Mouse (Mus musculus) hindbrain, embryonic 10.5 days (tissue): ENCODE results near the gene Hyal2. TPM values are rescaled to one million over a fixed set of nuclear protein-coding genes. Genes with fewer than 3 reads are reported as not detected.

Source experiments
- DNase-seq: peaks from one replicate; pipeline ENCODE4 v3.0.0-alpha.2; 2017; ENCODE audit warnings: low spot score
- H3K27ac ChIP-seq: fragments of 300-500 bp; sonication (generic); 2 replicates; pipeline ENCODE4 v1.5.1; 2016; ENCODE audit warnings: mild to moderate bottlenecking, moderate library complexity
- H3K27me3 ChIP-seq: fragments of 300-500 bp; sonication (generic); 2 replicates; pipeline ENCODE4 v1.6.1; 2016; ENCODE audit warnings: mild to moderate bottlenecking; ENCODE audit not compliant: poor library complexity, insufficient read depth, severe bottlenecking
- H3K36me3 ChIP-seq: fragments of 300-500 bp; sonication (generic); 2 replicates; pipeline ENCODE4 v1.6.1; 2016; ENCODE audit warnings: mild to moderate bottlenecking, moderate library complexity
- H3K4me1 ChIP-seq: fragments of 300-500 bp; sonication (generic); replicated peaks from 2 replicates; pipeline ENCODE4 v1.6.1; 2016; ENCODE audit warnings: mild to moderate bottlenecking
- H3K4me3 ChIP-seq: fragments of 300-500 bp; sonication (generic); 2 replicates; pipeline ENCODE4 v1.5.1; 2016; ENCODE audit warnings: mild to moderate bottlenecking, moderate library complexity
- H3K9me3 ChIP-seq: fragments of 300-500 bp; sonication (generic); 2 replicates; pipeline ENCODE4 v1.6.1; 2016; ENCODE audit warnings: mild to moderate bottlenecking, moderate library complexity
- WGBS: fragments of 180-500 bp; shearing (Covaris S2); methylation state at CpG from one replicate; pipeline ENCODE4 v1.1.7; 2016; 5-methylcytosine and 5-hydroxymethylcytosine counted together
- polyA plus RNA-seq: library from polyadenylated mRNA; unstranded; fragments of >200 nt; fragmentation: Nextera tagmentation; extraction: Ambion mirVana; gene quantifications from 2 replicates; pipeline ENCODE4 v1.2.1, GENCODE M21; 2016

Gene Hyal2
- polyA plus RNA-seq, 1 experiment from 2014 or later, result 135 TPM

GRCm38 (mm10) chr9:107602068-107602648 is 34.4 kb downstream of the Hyal2 start:
- peaks cover 57% of the 10 kb centered on the region for H3K4me1 ChIP-seq
- H3K4me3 ChIP-seq, result no peak overlapping the region

DNA sequence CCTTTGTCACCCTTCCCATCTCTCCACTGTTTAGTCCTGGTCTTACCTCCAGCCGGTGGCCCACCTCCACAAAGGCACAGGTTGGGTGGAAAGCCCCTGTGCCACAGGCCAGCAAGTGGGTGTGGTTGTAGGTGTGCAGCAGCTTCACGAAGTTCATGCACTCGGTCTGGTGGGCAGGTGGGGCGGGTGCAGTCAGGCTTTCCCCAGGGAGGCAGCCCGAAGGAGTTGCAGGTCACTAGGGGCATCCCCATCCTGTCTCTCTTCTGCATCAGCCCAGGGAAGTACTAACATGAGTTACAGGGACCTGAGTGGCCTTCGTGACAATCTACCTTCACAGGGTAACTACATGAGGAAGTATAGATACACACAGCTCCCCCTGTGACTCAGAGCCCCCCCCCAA is 35.5 kb downstream of the Hyal2 start:
- peak overlapping the region; percentile 82 for H3K27ac ChIP-seq
- 81% methylated on average over 6 of the region's 6 CpGs for WGBS
- 0 out of 2 replicates have a peak overlapping the region, but pooled peaks have one; percentile 1 for H3K4me3 ChIP-seq
- peaks cover 23% of the 10 kb centered on the region; the same call in 1 of the 2 replicates for H3K27me3 ChIP-seq
- H3K36me3 ChIP-seq, result no peaks in the 10 kb centered on the region
- no peak for DNase-seq
- H3K9me3 ChIP-seq, result no peaks in the 10 kb centered on the region
- peaks cover 68% of the 10 kb centered on the region for H3K4me1 ChIP-seq

More at GRCm38 (mm10) chr9:107602068-107602648, 34.4 kb downstream of the Hyal2 start:
- peak; percentile 93 for DNase-seq
- H3K9me3 ChIP-seq, result no peaks in the 10 kb centered on the region
- H3K27ac ChIP-seq, result peak overlapping the region; percentile 82
- 13% methylated on average over 10 of the region's 10 CpGs for WGBS
- H3K27me3 ChIP-seq, result peaks cover 17% of the 10 kb centered on the region; the same call in 1 of the 2 replicates
- H3K36me3 ChIP-seq, result no peaks in the 10 kb centered on the region

DNA sequence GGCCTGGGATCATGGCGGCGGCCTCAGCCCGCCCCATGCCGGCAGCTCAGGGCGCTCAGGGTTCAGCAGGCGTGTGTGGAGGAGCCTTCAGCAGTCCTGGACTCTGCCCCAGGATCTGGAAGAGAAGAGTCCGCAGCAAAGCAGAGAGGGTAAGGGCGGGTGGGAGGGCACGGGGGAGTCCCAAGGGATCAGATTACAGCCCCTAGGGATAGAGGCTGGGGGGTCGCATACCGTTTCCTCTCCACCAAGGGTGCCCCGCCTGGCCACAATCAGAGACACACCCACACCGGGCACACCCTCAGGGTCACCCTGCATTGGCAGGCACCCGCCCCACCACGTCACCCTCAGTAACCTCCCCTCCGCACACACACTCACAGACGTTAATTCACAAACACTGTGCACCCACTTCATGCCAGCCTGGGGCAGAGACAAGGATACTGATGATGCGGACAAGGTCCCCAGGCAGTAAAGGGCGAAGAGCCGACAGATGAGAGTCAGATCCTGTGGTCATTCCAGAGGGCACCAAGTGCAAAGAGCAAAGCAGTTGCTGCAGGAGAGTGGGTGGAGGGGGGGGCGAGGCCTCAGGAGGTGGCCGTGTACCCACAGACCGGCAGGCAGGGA is 37.4 kb downstream of the Hyal2 start:
- DNase-seq, result no peak
- Histone ChIP-seq H3K36me3 (no peaks in the 10 kb centered on the region), H3K27ac (peak overlapping the region; percentile 82), H3K4me3 (peak overlapping the region; percentile 36), H3K4me1 (peaks cover 81% of the 10 kb centered on the region), H3K9me3 (no peaks in the 10 kb centered on the region), H3K27me3 (peaks cover 23% of the 10 kb centered on the region; the same call in 1 of the 2 replicates)
- 36% methylated on average over 23 of the region's 23 CpGs for WGBS

DNA sequence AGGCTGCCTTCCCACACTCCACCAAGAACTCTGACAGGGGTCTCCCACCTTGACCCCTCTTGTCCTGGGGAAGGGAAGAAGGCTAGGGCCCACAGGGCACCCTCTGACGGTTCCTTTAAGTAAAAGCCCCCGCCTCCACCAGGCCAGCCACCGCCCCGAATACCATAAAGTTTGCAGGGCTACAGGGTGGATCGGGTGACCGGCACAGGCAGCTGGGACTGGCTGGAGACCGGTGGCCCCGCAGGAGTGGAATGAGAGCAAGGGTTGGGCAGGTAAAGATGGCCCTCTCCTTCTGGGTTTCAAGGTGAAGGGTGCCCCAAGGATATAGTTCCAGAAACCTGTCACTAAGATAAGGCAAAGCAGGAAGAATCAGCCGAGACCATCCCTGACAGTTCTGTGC is 38.8 kb downstream of the Hyal2 start:
- no peaks in the 10 kb centered on the region for H3K9me3 ChIP-seq
- H3K4me3 ChIP-seq, result peak overlapping the region; percentile 29
- H3K36me3 ChIP-seq, result no peaks in the 10 kb centered on the region
- peaks cover 93% of the 10 kb centered on the region for H3K4me1 ChIP-seq
- 10% methylated on average over 9 of the region's 9 CpGs for WGBS
- no peak for DNase-seq
- H3K27ac ChIP-seq, result peak overlapping the region; percentile 99
- H3K27me3 ChIP-seq, result peaks cover 13% of the 10 kb centered on the region; the same call in 1 of the 2 replicates

DNA sequence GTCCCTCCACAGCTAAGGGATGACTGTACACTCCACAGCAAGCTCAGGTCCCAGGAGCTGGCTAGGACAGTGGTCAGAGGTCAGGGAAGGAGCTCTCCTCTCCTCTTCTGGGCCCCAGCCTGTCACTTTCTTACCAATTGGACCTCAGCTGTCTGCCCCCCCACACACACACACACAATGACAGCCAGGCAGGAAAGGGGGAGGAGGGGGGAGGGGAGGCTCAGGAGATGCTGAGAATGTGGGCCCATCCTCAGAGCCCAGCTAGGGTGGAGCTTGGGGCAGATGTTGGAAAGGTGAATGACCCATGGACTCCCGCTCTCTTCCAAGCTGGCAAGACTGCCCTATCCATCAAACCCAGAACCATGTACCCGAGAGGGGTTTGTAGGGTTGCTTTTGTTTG is 39.3 kb downstream of the Hyal2 start:
- Histone ChIP-seq H3K36me3 (no peaks in the 10 kb centered on the region), H3K4me3 (peak overlapping the region; percentile 29; the same call in 1 of the 2 replicates), H3K4me1 (peaks cover 97% of the 10 kb centered on the region), H3K27ac (peak overlapping the region; percentile 99), H3K27me3 (peaks cover 13% of the 10 kb centered on the region; the same call in 1 of the 2 replicates), H3K9me3 (no peaks in the 10 kb centered on the region)
- WGBS, result 72% methylated on average over 2 of the region's 2 CpGs
- peak; percentile 41 for DNase-seq

GRCm38 (mm10) chr9:107607653-107608245 is 40.0 kb downstream of the Hyal2 start:
- no peaks in the 10 kb centered on the region for H3K9me3 ChIP-seq
- 55% methylated on average over 9 of the region's 9 CpGs for WGBS
- no peak for DNase-seq
- H3K36me3 ChIP-seq, result 0 out of 2 replicates have a peak, but pooled peaks cover 3% of the 10 kb centered on the region
- H3K27me3 ChIP-seq, result peaks cover 13% of the 10 kb centered on the region; the same call in 1 of the 2 replicates
- H3K4me3 ChIP-seq, result no peak overlapping the region
- peaks cover 97% of the 10 kb centered on the region for H3K4me1 ChIP-seq
- peak overlapping the region; percentile 99 for H3K27ac ChIP-seq

DNA sequence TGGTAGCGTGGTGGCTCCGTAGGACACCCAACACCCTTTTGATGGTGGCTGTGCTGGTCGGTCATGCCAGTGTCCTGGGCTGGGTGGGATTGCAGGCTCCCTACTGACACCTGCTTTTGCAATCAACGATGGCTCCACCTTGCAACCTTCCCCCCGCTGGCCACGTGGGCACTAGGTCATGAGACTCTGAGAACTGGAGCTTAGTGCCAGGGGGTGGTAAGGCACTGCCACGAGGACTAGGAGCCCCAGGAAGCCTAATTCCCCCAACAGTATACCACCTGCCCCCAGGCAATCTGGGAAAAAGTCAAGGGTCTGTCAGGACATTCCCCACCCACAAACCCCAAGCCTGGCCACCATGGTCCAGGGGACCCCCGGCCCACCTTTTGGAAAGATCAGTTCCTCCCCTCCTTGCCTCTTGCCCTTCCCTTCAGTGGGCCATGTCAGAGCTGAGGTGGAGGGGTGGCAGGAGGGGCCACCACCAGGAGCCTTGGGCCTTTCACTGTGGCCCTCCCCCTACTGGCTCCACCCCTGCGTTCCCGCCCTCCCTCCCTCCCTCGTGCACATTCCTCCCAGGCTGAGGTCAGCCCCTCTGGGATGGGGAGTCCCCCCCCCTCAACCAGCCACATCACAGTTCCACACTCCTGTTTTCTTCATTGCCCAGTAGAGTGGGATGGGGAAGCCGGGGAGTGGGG is 41.1 kb downstream of the Hyal2 start, which contains the start of gene Sema3b:
Sema3b (minus strand) TSS at position 489 of the 692 bp plus-strand sequence.
- no peaks in the 10 kb centered on the region for H3K9me3 ChIP-seq
- H3K36me3 ChIP-seq, result peaks cover 7% of the 10 kb centered on the region
- 39% methylated on average over 12 of the region's 12 CpGs for WGBS
- no peak for DNase-seq
- peaks cover 13% of the 10 kb centered on the region; the same call in 1 of the 2 replicates for H3K27me3 ChIP-seq
- H3K4me3 ChIP-seq, result peak within 1 kb of the TSS; percentile 18; the same call in 1 of the 2 replicates
- H3K4me1 ChIP-seq, result peaks cover 98% of the 10 kb centered on the region
- H3K27ac ChIP-seq, result peak within 1 kb of the TSS; percentile 99

DNA sequence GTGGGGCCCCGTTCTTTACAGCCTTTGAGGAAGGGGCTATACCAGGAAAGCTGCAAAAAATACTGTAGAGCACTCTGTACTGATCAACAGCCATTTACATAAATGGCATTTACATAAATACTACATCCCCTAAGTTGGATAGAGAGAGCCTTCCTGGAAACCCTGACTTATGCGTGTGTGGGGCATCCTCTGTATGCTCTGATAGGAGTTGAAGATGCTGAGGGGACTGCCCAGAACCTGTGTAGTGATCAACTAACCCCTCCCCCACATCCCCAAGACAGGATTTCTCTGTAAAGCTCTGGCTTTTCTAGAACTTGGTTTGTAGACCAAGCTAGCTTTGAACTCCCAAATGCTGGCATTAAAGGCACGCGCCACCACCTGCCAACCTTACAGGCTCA is 41.7 kb downstream of the Hyal2 start:
- Histone ChIP-seq H3K36me3 (peaks cover 12% of the 10 kb centered on the region), H3K27ac (peak overlapping the region; percentile 99), H3K9me3 (no peaks in the 10 kb centered on the region), H3K4me1 (peaks cover 97% of the 10 kb centered on the region), H3K27me3 (peaks cover 13% of the 10 kb centered on the region; the same call in 1 of the 2 replicates), H3K4me3 (peak overlapping the region; percentile 18; the same call in 1 of the 2 replicates)
- 67% methylated on average over 4 of the region's 4 CpGs for WGBS
- no peak for DNase-seq

DNA sequence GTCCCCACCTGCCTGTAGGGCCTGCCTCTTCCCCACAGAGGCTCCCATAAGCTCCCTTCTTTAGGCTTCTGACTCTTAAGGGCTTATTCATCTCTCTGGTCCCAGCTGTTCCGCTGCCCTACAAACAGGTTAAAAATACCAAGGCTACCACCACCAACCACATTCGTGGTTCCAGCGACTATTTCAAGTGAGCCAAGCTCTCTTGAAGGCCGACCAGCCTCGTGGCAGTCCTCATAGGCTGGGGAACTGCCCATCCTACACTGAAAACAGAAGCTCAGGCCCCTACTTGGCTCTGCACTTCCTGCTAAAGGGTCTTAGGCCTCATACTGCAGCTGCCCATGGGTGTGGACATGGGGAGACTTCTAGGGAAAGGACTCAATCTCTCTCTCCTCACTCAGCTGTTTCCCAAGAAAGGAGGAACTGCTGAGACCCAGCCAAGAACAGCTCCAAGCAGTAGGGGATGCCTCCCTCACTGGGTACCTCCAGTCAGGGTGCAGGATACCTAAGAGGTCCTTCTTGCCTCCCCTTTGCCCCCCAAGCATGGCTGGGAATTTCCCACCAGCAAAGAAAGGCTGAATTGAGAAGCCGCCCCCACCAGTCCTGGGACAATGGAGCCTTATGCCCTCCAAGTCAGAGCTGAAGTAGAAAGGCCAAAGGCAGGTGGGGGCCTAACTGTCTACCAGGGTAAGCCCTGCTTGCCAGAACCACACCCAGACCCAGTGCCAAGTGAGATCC is 43.9 kb downstream of the Hyal2 start:
- DNase-seq, result no peak
- H3K4me3 ChIP-seq, result peak overlapping the region; percentile 53
- H3K36me3 ChIP-seq, result peaks cover 34% of the 10 kb centered on the region
- peak overlapping the region; percentile 99 for H3K27ac ChIP-seq
- H3K4me1 ChIP-seq, result peaks cover 97% of the 10 kb centered on the region
- peaks cover 13% of the 10 kb centered on the region; the same call in 1 of the 2 replicates for H3K27me3 ChIP-seq
- 76% methylated on average over 6 of the region's 6 CpGs for WGBS
- no peaks in the 10 kb centered on the region for H3K9me3 ChIP-seq

- Histone ChIP-seq H3K27ac (peak overlapping the region; percentile 99), H3K4me1 (peaks cover 92% of the 10 kb centered on the region)
- WGBS, result 2% methylated on average over 46 of the region's 48 CpGs
These were observed 44.6 kb downstream of the Hyal2 start for GRCm38 (mm10) chr9:107612191-107612944.

GRCm38 (mm10) chr9:107612945-107613569 is 45.3 kb downstream of the Hyal2 start:
- peaks cover 85% of the 10 kb centered on the region for H3K4me1 ChIP-seq
- DNase-seq, result no peak
- 14% methylated on average over 12 of the region's 12 CpGs for WGBS

More at GRCm38 (mm10) chr9:107612191-107612944, 44.6 kb downstream of the Hyal2 start:
- peaks cover 10% of the 10 kb centered on the region; the same call in 1 of the 2 replicates for H3K27me3 ChIP-seq
- H3K9me3 ChIP-seq, result no peaks in the 10 kb centered on the region
- H3K36me3 ChIP-seq, result peaks cover 42% of the 10 kb centered on the region
- peak overlapping the region; percentile 53 for H3K4me3 ChIP-seq
- DNase-seq, result peak; percentile 99

More at GRCm38 (mm10) chr9:107612945-107613569, 45.3 kb downstream of the Hyal2 start:
- peaks cover 49% of the 10 kb centered on the region for H3K36me3 ChIP-seq
- peak overlapping the region; percentile 53 for H3K4me3 ChIP-seq
- peak overlapping the region; percentile 99 for H3K27ac ChIP-seq
- H3K27me3 ChIP-seq, result peaks cover 6% of the 10 kb centered on the region; the same call in 1 of the 2 replicates
- no peaks in the 10 kb centered on the region for H3K9me3 ChIP-seq
